Mouse (Mus musculus): ENCODE results near the gene Slc48a1. TPM values are rescaled to one million over a fixed set of nuclear protein-coding genes. Genes with fewer than 3 reads are reported as not detected.

The Slc48a1 gene
- total RNA-seq, 2 experiments from 2014 or later: 45.0 to 48.7 TPM

GRCm38 (mm10) chr15:97800853-97801252, 22.5 kb downstream of the Slc48a1 start:
- DNase-seq (ENCODE audit: low spot score): no peak

- no peak for DNase-seq (ENCODE audit: low spot score)
These were observed 23.5 kb downstream of the Slc48a1 start for GRCm38 (mm10) chr15:97801811-97802210.

DNA sequence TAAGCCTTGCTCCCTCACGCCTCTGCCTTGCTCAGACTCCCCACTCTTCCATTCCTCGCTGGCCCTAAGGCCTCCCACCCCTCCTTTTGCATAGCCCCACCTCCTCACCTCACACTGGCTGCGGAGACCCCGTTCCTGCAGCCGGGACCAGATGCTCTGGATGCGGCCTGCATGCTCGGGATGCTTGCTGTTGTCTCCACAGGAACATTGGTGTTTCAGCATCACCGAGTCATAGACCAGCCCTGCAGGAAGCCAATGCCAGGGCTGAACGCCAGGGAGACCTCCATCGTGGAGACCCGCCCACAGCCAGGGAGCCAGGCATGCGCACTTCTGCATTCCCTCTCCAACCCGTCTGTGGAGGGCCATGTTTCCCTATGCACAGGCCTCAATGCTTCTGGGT, 24.3 kb downstream of the Slc48a1 start:
- no peak for DNase-seq (ENCODE audit: low spot score)

GRCm38 (mm10) chr15:97807867-97808266, 29.5 kb downstream of the Slc48a1 start:
- no peak for DNase-seq (ENCODE audit: low spot score)

GRCm38 (mm10) chr15:97808532-97808931, 30.2 kb downstream of the Slc48a1 start:
- no peak for DNase-seq (ENCODE audit: low spot score)

- DNase-seq (ENCODE audit: low spot score): no peak
These were observed 30.9 kb downstream of the Slc48a1 start for GRCm38 (mm10) chr15:97809206-97809605.

DNA sequence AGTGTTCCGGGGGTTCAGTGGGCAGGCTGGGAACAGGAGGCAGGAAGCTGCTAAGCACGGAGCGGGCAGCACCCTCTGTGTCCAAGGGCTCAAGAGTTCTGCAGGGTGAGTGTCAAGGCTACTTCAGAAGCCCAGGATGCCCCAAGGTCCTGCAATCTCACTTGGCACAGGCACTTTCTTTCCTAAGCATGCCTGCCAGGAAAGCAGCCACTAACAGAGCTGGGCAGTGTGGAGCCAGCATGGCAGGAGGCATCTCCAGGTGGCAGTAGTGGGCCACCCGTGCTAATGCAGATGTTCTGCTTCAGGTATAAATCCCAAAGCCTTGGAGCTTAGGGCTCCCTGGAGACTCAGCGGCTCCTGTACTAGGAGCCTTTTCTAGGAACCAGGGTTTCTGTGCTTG, 31.6 kb downstream of the Slc48a1 start:
- DNase-seq (ENCODE audit: low spot score): no peak

DNA sequence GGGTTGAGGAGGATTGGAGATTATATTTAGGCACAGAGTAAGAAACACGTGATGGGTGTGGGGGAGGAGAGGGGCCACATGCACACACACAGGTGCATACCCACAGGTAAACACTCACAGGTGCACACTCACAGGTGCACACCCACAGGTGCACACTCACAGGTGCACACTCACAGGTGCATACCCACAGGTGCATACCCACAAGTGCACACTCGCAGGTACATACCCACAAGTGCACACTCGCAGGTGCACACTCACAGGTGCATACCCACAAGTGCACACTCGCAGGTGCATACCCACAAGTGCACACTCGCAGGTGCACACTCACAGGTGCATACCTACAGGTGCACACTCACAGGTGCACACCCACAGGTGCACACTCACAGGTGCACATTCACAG, 32.1 kb downstream of the Slc48a1 start:
- no peak for DNase-seq (ENCODE audit: low spot score)

DNA sequence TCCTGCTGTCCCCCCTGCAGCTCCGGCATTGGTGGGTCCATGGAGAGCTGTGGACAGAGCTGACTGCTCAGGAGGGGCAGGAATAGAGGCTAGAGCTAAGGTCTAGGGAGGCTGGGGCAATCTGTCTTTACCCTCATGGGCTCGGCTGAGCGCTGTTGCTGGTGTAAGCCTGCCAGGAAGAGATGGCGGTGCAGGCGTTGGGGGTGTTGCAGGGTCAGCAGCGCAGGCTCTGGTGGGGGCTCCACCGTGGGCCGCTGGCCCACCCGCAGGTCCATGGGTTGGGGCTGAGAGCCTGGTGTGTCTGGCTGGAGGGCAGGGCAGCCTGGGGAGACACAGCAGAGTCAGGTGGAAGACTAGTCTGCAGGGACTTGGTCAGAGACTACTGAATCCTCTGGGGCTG, 33.0 kb downstream of the Slc48a1 start:
- no peak for DNase-seq (ENCODE audit: low spot score)

DNA sequence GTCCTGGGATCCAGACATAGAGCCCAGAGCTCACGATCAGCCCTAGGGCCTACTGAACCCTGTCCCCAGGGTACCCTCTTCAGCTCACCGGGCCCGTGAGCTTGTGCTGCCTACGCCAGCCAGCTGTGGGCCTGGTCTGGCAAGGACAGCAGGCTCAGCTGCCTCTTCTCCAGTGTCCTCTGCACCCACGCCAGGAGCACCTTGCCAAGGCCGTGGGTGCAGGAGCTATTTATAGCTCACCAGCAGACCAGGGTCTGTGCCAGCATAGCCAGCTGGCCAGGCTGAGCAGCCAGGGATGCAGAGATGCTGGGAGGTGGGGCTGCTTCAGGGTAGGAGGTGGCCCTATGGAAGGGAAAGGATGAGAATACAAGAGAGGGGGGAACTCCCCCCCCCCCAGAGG, 33.8 kb downstream of the Slc48a1 start:
- peak; percentile 89 for DNase-seq (ENCODE audit: low spot score)

DNA sequence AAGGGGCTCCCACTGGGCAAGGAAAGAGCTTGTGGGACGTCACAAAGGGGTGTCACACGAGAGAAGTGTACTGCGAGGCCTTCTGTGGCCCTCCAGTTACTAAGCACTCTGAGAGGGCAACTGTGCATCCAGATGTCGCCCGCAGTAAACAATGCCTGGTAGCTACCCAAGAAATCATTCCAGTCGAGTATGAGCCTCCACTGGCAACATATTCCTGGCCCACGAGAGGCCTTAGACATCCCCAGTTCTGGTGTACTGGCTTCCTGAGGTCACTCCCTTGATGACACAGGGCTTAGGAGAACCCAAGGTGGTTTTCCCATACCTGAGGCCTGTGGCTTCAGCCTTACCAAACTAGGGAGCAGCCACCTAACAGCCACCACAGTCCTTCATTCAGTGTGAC, 34.6 kb downstream of the Slc48a1 start:
- no peak for DNase-seq (ENCODE audit: low spot score)

- no peak for DNase-seq (ENCODE audit: low spot score)
These were observed 35.3 kb downstream of the Slc48a1 start for GRCm38 (mm10) chr15:97813452-97814204.

DNA sequence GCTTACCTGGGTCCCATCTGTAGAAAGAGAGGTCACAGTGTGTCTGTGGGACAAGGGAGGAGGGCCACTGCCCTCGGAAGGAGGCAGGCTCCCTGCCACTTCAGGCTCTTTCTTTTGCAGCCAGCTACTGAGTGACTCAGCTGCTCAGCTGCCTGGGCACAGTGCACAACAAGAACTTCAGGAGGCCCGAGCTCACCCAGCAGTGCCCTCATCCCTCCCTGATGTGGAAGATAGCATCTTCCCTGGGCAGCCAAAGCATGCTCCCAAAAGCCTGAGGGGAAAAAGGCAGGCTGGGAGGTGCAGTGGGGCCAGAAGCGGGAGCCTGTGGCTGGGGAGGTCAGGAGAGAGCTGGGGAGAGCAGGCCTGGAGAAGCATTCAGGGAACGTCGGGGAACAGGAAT, 36.4 kb downstream of the Slc48a1 start:
- DNase-seq (ENCODE audit: low spot score): no peak

DNA sequence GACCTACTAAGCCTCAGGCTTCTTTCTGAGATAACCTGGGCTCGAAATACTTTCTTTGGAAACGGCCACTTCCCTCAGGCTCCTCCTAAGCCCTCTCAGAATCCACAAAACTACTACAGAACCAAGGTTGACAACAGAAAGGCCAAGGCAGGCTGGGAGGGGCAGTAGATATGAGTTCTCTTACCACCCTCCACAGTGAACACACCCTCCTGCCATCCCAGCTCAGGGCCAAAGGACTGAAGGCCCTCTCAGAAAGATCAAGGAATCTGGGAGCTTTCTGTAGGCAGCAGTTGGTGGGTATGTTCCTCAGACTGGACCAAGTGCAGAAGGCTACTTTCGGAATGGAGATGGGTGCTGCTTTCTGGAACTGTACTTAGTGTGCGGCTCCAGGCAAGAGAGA, 36.9 kb downstream of the Slc48a1 start:
- no peak for DNase-seq (ENCODE audit: low spot score)

GRCm38 (mm10) chr15:97816199-97816994, 38.1 kb downstream of the Slc48a1 start:
- DNase-seq (ENCODE audit: low spot score): no peak

DNA sequence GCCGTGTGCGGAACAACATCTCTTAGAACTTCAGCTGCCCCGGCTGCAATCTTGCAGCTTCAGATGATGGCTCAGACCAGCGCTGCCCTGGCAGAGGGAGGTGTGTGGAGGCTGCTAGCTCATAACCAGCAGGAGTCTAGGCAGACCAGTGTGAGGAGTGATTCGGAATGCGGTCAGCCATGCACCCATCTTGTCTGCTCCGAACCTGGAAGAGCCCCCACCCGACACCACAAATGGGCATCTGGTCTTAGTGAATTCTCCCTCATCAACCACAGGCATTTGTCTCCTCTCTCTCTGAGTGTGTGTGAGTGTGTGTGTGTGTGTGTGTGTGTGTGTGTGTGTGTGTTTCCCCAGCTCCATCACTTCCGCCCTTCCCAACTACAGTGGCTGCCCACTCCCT, 41.6 kb downstream of the Slc48a1 start:
- no peak for DNase-seq (ENCODE audit: low spot score)

DNA sequence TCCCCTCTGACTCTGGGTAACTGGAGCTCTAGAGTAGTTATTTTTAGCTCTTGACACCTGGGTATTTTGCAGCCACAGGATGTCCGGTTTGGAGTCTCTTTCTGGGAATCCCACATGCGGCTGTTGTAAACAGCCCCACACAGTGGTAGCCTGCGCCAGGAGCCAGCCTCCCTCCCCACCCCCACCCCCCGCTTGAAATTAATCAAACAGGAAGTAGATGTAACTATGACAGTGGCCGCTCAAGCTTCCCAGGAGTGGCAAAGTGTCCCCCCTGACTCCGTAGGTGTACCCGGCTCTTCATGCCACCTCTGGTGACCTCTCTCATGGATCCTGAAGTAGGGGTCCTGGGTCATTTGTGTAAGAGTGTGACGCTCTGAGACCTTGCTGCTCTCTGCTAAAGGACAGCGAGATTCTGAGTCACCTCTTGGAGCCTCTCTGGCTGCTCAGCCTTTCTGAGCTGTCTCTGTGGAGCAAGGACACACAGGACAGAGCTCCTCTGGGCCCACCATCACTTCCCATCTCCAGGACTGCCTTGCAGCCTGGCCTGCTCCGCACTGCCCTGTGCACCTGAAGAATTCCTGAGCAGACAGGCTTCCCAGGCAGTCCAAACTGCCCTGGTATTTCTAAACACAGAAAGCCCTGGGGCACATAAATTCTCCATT, 43.1 kb downstream of the Slc48a1 start:
- no peak for DNase-seq (ENCODE audit: low spot score)

DNA sequence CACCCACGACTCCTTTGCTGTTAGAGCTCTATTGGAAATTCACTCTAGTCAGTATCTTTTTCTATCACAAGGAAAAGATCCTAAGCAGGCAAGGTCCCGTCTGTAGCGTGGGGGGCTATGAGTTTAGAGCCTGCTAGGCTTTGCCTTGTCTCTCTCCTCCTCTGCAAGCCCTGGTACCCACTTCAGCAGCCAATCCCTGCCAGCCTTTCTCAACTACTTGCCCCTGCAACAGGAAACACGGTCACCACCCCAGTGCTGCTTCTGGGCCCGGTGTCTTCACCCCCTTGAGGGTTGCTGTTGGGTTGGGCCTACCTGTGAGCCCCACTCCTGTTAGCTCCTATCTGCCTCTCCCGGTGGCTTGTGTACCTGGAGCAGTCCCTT, 43.7 kb downstream of the Slc48a1 start:
- no peak for DNase-seq (ENCODE audit: low spot score)

GRCm38 (mm10) chr15:97822545-97823228, 44.4 kb downstream of the Slc48a1 start:
- DNase-seq (ENCODE audit: low spot score): no peak

- no peak for DNase-seq (ENCODE audit: low spot score)
These were observed 45.2 kb downstream of the Slc48a1 start for GRCm38 (mm10) chr15:97823479-97823878.

GRCm38 (mm10) chr15:97824042-97824441, 45.7 kb downstream of the Slc48a1 start:
- peak; percentile 73 for DNase-seq (ENCODE audit: low spot score)
